Mouse (Mus musculus) 416B (cell line): ENCODE results near the gene Zfp114.

Experiments used
- DNase-seq: peaks from one replicate; pipeline ENCODE4 v3.0.0; 2011; ENCODE audit warnings: low read depth

Gene Zfp114

GRCm38 (mm10) chr7:24174618-24175336 lies at the start of gene Zfp114:
Zfp114 (plus strand) TSS chr7:24175060.
- no peak for DNase-seq

- DNase-seq, result no peak
These were observed 41.4 kb upstream of the Zfp114 start for GRCm38 (mm10) chr7:24133425-24133995.

GRCm38 (mm10) chr7:24133996-24134828 lies 40.6 kb upstream of the Zfp114 start, which contains the start of gene Zfp235:
Zfp235 (plus strand) TSS chr7:24134169.
- peak; percentile 90 for DNase-seq

GRCm38 (mm10) chr7:24142566-24142965 lies 32.3 kb upstream of the Zfp114 start:
- DNase-seq, result peak; percentile 92

GRCm38 (mm10) chr7:24153272-24153671 lies 21.6 kb upstream of the Zfp114 start:
- DNase-seq, result peak; percentile 81

- DNase-seq, result no peak
These were observed 2.7 kb upstream of the Zfp114 start for GRCm38 (mm10) chr7:24172191-24172590.

GRCm38 (mm10) chr7:24175337-24175711 lies 464 bp downstream of the Zfp114 start:
- DNase-seq, result no peak

- DNase-seq, result peak; percentile 85
These were observed 12.8 kb downstream of the Zfp114 start for GRCm38 (mm10) chr7:24187611-24188010.

GRCm38 (mm10) chr7:24188901-24189570 lies 14.2 kb downstream of the Zfp114 start:
- DNase-seq, result peak; percentile 75

GRCm38 (mm10) chr7:24189571-24189944 lies 14.7 kb downstream of the Zfp114 start:
- DNase-seq, result peak; percentile 93

- no peak for DNase-seq
These were observed 16.5 kb downstream of the Zfp114 start for GRCm38 (mm10) chr7:24191361-24191760.

GRCm38 (mm10) chr7:24193157-24193556 lies 18.3 kb downstream of the Zfp114 start:
- DNase-seq, result no peak

GRCm38 (mm10) chr7:24196961-24197360 lies 22.1 kb downstream of the Zfp114 start:
- DNase-seq, result no peak

- DNase-seq, result peak; percentile 69
These were observed 32.8 kb downstream of the Zfp114 start for GRCm38 (mm10) chr7:24207488-24208261.

GRCm38 (mm10) chr7:24208282-24208886 lies 33.5 kb downstream of the Zfp114 start:
- no peak for DNase-seq

GRCm38 (mm10) chr7:24210296-24210695 lies 35.4 kb downstream of the Zfp114 start:
- no peak for DNase-seq

GRCm38 (mm10) chr7:24211343-24211742 lies 36.5 kb downstream of the Zfp114 start, which contains the start of gene Zfp111:
Zfp111 (minus strand) TSS chr7:24211443.
- no peak for DNase-seq
